Mouse (Mus musculus) spleen, postnatal 10 days (tissue): ENCODE results near the gene Fryl.
A peak's percentile ranks its signal among the peaks of the same experiment; 100 is the strongest.

Experiments used
- DNase-seq, 2 experiments: peaks; one replicate each; pipeline ENCODE4 v3.0.0; 2021 to 2022; ENCODE audit warnings: low spot score in 2 of 2

Fryl gene

DNA sequence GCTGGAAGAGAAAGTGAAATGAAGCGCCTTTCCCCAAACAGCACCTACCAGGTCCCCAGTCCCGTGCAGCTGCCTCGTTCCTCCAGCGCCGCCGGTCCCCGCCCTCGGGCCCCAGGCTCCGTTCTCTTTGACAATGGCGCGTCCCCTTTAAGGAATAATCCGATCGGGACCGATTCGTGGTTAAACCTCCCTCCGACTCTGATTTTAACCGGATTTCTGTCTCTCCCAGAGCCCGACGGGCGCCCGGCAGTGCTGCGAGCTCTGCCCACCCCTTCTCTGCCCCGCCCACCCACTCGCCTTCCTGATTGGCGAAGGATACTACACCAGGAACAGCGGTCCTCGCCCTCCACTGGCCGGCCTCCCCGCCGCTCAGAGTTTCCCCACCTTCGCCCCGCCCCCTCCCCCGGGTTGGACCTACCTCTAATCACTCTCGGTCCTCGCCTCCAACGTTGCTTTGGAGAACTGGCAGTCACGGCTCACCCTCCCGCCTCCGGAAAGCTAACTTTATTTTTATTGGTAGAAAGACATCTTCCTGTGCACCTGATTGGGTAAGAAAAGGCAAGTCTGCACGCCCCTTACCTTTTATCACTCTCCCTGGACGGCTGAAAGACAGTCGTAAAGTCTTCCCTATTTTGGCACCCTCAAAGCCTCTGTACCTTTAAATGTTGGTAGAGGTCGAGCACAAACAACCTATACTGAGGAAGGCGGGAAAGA lies at the start of gene Fryl:
Gene Fryl (minus strand): TSS at position 268 of the 714 bp plus-strand sequence.
- peak; percentile 87 to 99 for DNase-seq

DNA sequence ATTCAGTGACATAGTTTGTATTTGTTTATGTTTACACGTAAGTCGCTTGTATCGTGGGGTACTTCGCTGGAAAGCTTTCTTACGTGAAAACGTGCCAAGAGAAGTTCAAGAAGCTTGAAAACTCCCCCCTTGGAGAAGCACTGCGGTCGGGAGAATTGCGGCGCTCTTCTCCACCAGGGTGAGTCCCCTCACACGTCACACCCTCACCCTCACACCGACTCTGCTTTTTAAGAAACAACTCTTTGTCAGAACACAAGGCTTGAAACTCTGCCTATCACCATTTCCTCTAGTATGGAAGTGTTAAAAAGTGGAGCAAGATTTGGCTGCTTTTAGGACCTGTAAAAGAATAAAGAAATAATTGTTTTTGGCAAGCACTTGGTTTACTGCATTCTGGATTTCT lies 48.1 kb upstream of the Fryl start:
- no peak for DNase-seq

DNA sequence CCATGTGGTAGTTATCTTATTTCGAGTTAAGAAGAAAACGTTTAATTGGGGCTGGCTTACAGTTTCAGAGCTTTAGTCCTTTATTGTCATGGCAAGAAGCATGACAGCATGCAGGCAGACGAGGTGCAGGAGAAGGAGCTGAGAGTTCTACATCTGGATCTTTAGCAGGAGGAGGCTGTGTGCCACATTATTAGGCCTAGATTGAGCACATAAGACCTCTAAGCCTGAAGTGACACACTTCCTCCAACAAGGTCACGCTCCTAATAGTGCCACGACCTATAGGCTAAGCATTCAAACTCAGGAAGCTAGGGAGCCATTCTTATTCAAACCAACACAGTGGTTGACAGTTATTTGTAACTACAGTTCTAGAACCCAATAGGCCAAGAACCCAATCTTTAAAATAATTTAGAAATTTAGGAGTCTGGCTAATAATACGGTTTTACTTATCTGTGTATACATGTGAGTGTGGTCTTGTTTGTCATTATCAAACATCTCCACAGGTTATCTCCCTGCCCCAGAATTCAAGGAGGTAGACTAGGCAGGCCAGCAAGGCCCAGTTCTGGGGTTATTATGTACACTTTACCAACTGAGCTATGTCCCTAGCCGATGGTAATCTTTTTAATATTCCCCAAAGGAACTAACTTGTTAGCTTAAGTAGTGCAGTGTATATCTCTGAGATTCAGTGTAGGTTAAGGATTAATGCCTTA lies 45.3 kb upstream of the Fryl start:
- DNase-seq, result no peak

DNA sequence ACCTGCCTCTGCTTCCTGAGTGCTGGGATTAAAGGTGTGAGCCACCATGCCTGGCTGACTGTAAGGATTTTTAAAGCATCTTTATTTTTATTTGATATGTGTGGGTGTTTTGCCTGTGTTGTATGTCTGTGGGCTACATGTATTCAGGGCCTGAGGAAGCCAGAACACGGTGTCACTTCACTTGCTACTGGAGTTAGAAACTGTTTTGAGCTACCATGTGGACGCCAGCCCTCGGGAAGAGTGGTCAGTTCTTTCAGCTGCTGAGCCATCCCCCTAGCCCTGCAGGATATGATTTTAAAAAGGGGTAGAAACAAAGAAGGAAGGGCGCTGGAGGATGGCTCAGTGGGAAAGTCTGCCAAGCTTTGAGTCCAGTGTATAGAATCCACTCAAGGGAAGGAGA lies 39.5 kb upstream of the Fryl start:
- DNase-seq, result no peak

DNA sequence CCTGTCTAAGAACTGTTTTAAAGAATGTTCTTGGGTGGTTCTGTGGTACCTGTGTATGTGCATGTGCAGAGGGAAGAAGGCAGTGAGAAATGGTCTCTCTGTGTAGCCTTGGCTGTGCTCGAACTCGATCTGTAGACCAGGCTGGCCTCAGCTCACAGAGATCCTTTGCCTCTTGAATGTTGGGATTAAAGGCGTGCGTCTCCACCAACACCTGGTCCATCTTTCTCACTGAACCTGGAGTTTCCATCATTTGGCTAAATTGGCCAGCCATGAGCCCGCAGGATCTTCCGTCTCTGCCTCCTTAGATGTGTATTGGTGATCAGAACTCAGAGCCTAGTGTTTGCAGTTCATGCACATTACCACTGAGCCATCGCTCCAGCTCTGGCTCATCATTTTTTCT lies 38.6 kb upstream of the Fryl start:
- DNase-seq, result no peak

DNA sequence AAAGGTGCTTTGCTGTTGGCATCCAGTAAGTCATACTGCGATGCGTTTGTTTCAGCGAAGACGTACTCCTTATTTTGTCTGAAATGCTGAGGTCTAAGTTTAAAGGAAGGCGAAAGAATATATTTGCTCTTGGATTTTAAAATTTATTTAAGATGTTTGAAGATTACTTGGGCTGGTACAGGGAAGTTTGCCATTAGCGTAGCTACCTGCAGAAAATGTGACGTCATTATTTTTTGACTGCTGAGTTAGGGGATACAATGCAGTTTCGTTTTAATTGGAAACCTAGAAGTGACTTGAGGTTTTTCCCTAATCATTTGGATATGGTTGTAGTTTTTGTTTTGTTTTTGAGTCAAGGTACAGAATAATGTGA lies 37.0 kb upstream of the Fryl start:
- DNase-seq, result no peak

DNA sequence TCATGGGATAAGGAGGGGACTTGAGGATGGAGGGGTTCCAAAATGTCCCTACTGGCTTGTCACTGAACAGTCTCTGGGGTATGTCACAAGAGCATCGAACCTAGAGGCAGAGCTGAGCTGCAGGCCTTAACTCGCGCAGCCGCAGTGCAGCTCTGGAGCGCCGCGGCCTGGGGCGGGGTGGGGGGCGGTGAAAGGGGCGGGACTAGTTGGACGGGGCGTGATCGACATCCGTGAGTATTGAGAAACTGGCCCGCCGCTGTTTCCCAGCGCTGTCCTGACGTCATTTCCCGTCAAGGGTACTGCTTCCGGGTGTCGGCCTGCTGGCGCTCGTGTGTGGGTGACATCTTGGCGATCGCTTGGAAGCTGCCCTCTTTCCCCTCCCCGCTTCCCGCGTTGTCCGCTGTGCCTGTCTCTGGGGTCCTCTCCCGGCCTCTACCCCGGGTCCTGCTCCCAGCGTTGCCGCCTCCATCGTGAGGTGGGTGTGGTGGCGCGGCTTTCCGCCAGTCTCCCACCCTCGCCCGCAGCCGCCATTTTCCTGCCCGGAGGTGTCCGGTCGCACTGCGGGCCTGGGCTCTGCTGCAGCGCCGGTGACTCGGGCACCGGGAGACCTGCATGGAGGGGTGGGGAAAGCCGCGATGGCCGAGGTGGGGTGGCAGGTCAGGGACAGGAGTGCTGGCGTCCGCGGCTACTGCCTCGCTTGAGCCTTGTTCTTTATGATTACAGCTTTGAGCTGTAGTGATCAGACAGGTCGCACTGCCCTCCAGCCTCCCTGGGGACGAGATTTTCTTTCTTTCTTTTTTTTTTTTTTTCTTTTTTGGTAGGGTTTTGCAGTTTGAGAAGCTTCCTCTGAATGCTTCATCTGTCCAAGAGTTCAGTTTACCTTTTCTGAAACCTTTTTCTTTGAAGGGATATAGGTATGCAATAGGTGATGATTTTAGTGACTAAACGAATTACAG lies 36.4 kb upstream of the Fryl start, which contains the start of gene Ociad1:
Gene Ociad1 (plus strand): TSS at position 283 of the 956 bp plus-strand sequence.
- DNase-seq, result peak; percentile 93 to 96

DNA sequence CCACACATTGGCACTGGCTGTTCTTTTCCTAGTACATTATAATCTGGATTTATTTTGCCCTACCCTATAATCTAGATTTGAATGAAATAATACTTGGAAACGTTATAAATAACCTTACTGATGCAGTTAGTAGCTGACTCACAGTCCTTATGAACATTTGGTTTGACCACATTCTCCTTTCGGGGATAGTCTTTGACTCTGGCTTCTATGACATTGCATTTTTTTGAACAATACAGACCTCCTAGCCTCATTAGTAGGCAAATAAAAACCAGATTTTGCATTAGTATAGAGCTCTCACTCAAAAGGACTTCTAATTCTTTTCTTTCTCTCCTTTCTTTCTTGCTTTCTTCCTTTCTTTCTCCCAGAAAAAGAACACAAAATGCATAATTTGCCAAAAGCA lies 33.5 kb upstream of the Fryl start:
- no peak for DNase-seq

DNA sequence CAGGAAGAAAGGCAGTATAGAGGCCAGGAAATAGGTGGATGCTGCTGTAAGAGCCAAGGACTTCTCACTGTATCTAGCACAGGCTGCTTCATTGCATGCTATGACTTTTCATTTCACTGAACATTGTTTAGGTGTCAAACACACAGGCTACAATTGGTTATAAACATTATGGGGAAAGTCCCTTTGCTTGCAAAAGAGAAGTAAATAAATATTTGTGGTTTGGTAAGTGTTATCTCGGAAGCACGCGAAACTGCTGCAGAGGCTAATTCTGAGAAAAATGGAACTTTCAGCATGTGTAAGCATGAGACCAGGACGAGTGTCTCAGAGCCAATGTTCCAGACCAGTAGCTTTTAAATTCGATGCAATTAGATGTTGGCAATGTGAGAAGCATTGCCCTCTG lies 30.2 kb upstream of the Fryl start:
- no peak for DNase-seq

DNA sequence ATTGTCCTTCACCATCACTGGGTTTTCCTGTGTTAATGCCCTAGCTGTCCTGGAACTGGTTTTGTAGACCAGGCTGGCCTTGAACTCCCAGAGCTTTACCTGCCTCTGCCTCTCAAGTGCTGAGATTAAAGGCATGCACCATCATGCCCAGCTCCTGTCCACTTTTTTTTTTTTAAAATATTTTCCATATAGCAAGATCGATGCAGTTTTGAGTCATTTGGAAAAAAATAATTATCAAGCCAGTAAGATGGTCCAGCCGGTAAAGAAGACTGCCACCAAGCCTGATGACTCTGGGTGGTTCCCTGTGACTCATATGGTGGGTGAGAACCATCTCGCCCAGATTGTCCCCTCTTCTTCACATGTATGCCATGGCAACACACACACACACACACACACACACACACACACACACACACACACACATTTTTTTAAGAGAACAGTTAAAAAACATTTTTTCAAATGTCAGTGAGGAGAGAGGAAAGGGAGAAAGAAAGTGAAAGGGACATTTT lies 29.1 kb upstream of the Fryl start:
- no peak for DNase-seq

DNA sequence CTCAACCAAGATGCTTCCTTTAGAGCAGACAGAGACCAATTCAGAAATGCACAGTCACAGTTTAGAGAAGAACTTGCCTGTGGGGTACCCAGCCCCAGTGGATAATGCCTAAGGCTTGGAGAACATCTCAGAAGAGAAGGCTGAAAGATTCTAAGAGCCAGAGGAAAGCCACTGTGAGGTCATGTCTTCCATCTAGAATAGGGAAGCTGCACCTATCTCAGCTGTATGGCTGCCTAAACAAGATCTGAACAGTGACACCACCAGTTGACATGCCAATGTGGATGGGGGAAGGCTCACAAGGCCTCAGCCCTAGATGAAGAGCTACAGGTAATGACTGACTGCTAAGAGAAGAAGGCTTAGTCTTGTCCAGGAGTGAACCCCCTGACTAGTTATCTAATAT lies 27.6 kb upstream of the Fryl start:
- DNase-seq, result no peak

DNA sequence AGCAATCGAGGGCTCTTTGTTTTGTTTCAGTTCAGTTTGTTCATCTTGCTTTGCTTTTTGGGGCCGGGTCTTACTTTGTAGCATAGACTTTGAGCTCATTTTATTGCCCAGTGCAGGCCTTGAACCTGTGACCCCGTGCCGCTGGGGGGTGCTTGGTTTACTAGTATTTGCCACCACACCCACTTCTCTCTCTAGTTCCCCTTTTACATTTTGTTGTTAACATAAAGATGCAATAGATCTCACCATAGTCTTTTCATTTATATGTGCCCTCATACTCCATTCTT lies 24.1 kb upstream of the Fryl start:
- DNase-seq, result no peak

DNA sequence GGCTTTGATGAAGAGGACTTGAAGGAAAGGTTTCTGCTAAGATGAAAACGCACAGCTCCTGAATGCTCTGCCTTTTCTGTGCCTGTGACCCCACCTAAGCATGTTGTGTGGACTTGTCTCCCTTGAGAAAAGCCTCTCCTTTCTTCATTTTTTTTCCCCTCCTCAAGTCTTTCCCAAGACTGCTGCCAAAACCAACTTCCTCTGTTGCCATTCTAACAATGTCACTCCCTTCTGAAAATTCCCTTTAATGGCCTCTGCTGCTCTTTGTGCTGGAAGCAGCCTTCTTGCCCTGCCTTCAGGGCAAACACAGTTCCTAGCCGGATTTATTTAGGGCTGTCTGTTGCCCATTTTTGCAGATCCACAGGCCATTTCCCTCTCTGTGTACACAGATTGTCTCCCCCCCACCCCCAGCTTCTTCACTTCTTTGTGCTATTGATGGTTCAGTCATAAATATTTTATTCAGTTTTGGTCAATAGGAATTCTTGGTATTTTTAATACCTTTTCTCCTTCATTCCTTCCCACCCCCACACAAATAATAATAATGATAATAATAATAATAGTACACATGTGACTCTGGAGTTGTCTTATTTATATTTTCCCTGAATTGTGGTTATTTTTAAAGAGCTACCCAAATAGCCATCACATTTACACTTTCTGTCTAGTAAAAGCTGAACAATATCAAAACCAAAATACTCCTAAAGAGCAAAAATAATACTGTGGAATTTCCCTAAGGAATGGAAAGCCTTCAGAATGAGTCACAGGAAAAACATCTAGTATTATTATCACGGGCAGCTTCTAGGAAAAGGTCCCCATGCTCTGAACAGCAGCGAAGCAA lies 23.5 kb upstream of the Fryl start:
- no peak for DNase-seq

DNA sequence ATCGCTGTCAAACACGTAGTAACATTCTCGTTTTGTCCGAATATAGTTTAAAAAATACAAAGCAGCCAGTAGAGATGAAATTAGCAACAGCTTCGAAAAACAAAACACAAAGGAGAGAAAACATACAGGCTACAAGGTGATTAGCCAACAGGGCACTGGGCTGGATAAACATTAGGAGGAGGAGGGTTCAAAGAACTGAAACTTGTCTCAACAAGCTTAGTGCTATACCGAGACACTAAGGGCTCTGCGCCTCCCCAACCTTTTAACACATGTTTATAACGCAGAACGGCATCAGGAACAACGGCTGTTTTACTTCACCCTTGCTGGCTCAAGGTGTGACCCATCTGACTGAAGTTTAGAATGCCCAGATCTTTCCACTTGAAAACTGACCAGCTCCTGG lies 22.8 kb upstream of the Fryl start:
- DNase-seq, result no peak

DNA sequence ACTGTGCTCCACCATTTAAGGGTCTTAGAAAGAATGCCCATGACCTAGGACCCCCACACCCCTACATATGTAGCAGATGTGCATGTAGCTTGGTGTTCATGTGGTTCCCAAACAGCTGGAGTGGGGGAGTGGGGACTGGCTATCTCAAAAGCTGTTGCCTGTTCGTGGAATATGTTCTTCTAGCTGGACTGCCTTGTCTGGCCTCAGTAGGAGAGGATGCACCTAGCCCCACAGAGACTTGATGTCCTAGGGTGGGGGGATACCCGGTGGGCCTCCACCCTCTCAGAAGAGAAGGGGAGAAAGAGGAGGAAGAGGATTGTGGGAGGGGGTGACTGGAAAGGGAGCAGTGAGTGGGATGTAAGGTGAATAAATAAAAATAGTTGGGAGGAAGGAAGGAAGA lies 18.5 kb upstream of the Fryl start:
- no peak for DNase-seq

DNA sequence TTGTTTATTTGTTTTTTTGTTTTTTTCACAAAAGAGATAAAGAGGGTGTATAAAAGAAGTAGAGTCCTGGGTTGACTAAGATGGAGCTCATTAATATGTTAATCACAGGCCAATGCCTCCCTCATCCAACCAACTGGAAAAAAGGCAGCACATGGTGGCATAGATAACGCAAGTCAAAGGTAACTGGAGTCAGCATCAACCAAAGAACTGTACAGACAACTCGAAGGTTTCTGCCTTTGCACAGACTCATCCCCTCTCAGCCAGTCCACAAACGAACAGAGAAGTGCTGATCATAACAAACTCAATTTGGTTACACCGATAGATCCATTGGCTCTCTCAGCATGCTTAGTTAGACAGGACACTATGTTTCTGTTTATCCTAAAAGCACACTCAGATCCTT lies 16.8 kb upstream of the Fryl start:
- no peak for DNase-seq

DNA sequence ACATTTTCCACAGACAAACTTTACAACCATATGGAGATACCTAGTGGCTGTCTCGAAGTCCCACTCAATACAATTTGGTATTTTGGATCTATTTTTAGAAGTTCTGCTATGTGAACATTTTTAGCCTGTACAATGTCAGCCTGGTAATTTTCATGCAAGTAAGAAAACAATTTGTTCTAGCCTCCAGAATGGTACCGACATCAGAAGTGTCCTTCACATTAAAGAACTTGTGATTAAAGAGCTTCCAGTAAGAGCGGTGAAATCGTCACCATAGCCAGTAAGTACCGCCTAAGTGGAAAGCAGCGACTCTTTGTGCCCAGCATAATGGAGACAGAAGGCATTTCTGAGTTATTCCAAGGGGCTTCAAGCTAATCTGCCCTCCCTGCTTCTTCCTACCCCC lies 14.2 kb upstream of the Fryl start:
- no peak for DNase-seq

DNA sequence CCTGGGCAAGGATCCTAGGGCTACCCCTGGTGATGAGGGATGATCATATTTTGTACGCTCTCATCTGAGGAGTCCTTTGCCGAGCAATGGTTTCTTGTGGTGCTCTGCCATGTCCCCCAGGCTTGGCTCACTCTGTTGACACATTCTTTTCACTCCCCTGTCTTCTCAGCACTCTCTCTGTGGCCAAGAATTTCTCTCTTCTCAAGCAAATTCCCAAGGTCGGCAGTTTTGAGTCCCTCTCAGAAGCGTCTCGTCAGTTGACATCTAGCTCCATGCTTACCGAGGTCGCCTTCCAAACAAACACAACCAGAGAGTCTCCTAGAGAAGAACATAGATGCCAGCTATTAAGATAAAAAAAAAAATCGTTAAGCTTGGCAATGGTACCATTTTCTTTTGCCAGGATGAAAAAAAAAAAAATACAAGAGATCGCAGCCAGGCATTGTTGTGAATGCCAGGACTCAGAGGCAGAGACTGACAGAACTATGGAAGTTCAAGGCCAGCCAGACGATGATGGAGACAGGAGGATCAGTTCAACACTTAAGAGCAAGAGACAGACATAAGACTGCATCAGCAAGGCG lies 12.3 kb upstream of the Fryl start:
- no peak for DNase-seq

DNA sequence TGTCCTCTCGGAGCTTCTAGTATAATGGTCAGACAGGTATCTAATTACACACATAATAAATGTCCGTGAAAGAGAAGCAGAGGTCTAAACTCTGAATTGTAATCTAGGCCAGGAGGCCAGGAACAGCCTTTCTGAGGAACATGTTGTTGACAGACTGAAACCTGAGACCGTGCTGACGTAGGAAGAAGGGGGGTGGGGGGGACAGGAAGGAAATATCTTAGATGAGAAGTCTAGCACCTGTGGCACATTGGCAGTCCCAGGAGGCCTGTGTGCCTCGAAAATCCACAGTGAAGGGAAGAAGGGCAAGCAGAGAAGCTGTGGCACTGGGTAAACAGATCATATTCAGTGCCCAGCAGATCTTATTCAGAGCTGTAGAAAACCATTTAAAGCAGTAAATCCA lies 9.0 kb upstream of the Fryl start:
- DNase-seq, result peak in 1 of 2 experiments; percentile 43

DNA sequence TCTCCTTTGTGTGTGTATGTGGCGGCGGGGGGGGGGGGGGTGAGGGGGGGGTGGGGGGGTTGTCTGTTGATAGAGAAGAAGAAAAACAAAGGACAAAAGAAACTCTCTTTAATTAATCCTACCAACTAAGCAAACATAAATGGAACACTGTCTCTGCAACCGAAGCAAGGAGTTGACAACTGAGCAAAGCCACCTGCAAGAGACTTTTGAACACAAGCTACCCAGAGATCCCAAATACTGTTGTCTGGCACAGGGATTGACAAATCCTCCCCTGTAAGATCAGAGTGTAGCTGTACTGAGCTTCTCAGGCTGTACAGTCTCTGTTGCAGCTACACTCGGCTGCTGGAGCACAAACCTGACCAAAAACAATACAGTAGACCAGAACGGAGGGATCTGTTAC lies 7.7 kb upstream of the Fryl start:
- DNase-seq, result no peak

DNA sequence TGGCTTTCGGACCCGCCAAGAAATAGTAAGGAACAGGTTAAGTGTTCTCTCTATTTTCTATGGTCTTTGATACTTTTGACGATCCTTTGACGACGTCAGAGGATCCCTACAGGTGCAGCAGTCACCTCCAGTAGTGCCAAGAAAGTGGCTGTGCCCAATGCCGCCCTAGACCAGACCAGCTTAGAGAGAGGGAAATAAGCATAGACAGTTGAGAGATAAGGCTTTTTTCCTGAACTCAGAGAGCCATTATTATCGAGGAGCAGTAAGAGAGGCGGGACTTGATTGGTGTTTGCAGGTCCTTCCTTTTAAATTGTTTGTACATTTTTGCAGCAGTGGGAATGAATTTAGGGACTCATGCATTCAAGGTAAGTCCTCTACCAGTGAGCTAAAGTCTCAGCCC lies 1.3 kb upstream of the Fryl start:
- DNase-seq, result no peak
